ENCODE assay signal across 9 mouse cellular contexts in the genomic region with DNA sequence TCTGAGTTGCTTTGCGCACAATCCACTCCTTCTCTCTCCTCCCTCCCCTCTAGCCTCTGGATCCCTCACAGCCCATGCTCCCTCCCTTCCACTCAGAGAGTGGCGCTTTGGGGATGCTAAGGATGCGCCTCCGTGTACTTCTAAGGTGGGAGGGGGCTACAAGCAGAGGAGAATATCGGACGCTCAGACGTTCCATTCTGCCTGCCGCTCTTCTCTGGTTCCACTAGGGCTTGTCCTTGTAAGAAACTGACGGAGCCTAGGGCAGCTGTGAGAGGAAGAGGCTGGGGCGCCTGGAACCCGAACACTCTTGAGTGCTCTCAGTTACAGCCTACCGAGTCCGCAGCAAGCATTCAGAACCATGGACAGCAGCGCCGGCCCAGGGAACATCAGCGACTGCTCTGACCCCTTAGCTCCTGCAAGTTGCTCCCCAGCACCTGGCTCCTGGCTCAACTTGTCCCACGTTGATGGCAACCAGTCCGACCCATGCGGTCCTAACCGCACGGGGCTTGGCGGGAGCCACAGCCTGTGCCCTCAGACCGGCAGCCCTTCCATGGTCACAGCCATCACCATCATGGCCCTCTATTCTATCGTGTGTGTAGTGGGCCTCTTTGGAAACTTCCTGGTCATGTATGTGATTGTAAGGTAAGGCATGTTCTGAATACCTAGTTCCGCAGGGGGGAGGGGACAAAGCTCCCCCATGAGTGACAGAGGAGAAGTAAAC. TPM values are rescaled to one million over a fixed set of nuclear protein-coding genes. Genes with fewer than 3 reads are reported as not detected.
A peak's percentile ranks its signal among the peaks of the same experiment; 100 is the strongest.
DNase-seq lines count a peak whose midpoint lies in the region; ATAC-seq and TF ChIP-seq lines count a peak whose summit lies in the region.
"Had no signal": no experiment of that assay in that cellular context is flagged by ENCODE, and none has a peak within 500 bp of the region (broad histone marks: within the 10 kb centered on the region; RNA-seq: fewer than 3 reads in every experiment).

No protein-coding gene starts in this region.

- H3K4me1 ChIP-seq in lung, embryonic 14.5 days (ENCODE audit: insufficient read depth) = no peaks in the 10 kb centered on the region
- no peaks in the 10 kb centered on the region for H3K4me1 ChIP-seq in forebrain, postnatal 0 days (ENCODE audit: insufficient read depth)
- no peaks in the 10 kb centered on the region for H3K4me1 ChIP-seq in kidney, embryonic 14.5 days (ENCODE audit: control insufficient read depth, insufficient read depth, low read length)
- H3K4me1 ChIP-seq in midbrain, embryonic 10.5 days = peaks cover 8% of the 10 kb centered on the region; the same call in 1 of the 2 replicates

- H3K9ac ChIP-seq in lung, embryonic 14.5 days = no peak overlapping the region
- peak overlapping the region; percentile 47 for H3K9ac ChIP-seq in forebrain, postnatal 0 days
- no peak overlapping the region for H3K9ac ChIP-seq in kidney, embryonic 14.5 days (ENCODE audit: low read depth, low read length)

- peak; percentile 86 for DNase-seq in lung, embryonic 14.5 days
- no peak for DNase-seq in lung, postnatal 25 days (ENCODE audit: low spot score)
- peak; percentile 68 for DNase-seq in adrenal gland, postnatal 14 days
- DNase-seq in forebrain, postnatal 0 days = peak; percentile 53
- peak; percentile 70 for DNase-seq in midbrain, embryonic 10.5 days (ENCODE audit: low spot score)
- peak; percentile 28 for DNase-seq in right cerebral cortex, postnatal 4 days
- DNase-seq in gastrocnemius, adult 8-10 months (ENCODE audit: low spot score in 2 of 2) = no peak

- TF ChIP-seq CTCF in lung, embryonic 14.5 days (IDR thresholded peaks at IDR 0.05; ENCODE audit: low read depth) = no peak
- TF ChIP-seq CTCF in forebrain, postnatal 0 days (IDR thresholded peaks at IDR 0.05; ENCODE audit: low read depth) = peak; percentile 22; the same call in 1 of the 2 replicates

- H3K36me3 ChIP-seq in lung, embryonic 14.5 days (ENCODE audit: insufficient read depth) = no peaks in the 10 kb centered on the region
- no peaks in the 10 kb centered on the region for H3K36me3 ChIP-seq in forebrain, postnatal 0 days (ENCODE audit: insufficient read depth)
- H3K36me3 ChIP-seq in kidney, embryonic 14.5 days (ENCODE audit: control insufficient read depth, insufficient read depth, low read length) = no peaks in the 10 kb centered on the region
- H3K36me3 ChIP-seq in midbrain, embryonic 10.5 days = no peaks in the 10 kb centered on the region

- H3K27me3 ChIP-seq in lung, embryonic 14.5 days (ENCODE audit: insufficient read depth, low read length) = no peaks in the 10 kb centered on the region
- 0 out of 2 replicates have a peak, but pooled peaks cover 3% of the 10 kb centered on the region for H3K27me3 ChIP-seq in forebrain, postnatal 0 days (ENCODE audit: insufficient read depth, low read length)
- no peaks in the 10 kb centered on the region for H3K27me3 ChIP-seq in kidney, embryonic 14.5 days (ENCODE audit: control insufficient read depth, insufficient read depth, low read length)
- no peaks in the 10 kb centered on the region for H3K27me3 ChIP-seq in midbrain, embryonic 10.5 days (ENCODE audit: low read depth, poor library complexity, severe bottlenecking)

- no peak overlapping the region for H3K4me2 ChIP-seq in lung, embryonic 14.5 days
- H3K4me2 ChIP-seq in forebrain, postnatal 0 days (ENCODE audit: low read depth) = peak overlapping the region; percentile 54
- no peak overlapping the region for H3K4me2 ChIP-seq in kidney, embryonic 14.5 days (replicated peaks; ENCODE audit: low read depth, low read length)

- H3K4me3 ChIP-seq in lung, embryonic 14.5 days (ENCODE audit: low read depth, low read length) = no peak overlapping the region
- H3K4me3 ChIP-seq in forebrain, postnatal 0 days (ENCODE audit: low read depth, low read length) = peak overlapping the region; percentile 41
- H3K4me3 ChIP-seq in kidney, embryonic 14.5 days (ENCODE audit: low read length) = no peak overlapping the region
- H3K4me3 ChIP-seq in midbrain, embryonic 10.5 days = peak overlapping the region; percentile 45

- no peaks in the 10 kb centered on the region for H3K9me3 ChIP-seq in lung, embryonic 14.5 days (ENCODE audit: low read depth, low read length)
- H3K9me3 ChIP-seq in forebrain, postnatal 0 days (ENCODE audit: low read length) = no peaks in the 10 kb centered on the region
- H3K9me3 ChIP-seq in kidney, embryonic 14.5 days (ENCODE audit: control insufficient read depth, low read length) = no peaks in the 10 kb centered on the region
- no peaks in the 10 kb centered on the region for H3K9me3 ChIP-seq in midbrain, embryonic 10.5 days (replicated peaks)

- peak; percentile 79; the same call in 1 of the 2 replicates for ATAC-seq in lung, embryonic 14.5 days (ENCODE audit: insufficient read depth)
- ATAC-seq in forebrain, postnatal 0 days = peak; percentile 87
- peak; percentile 90; the same call in 1 of the 2 replicates for ATAC-seq in kidney, embryonic 14.5 days (ENCODE audit: low FRiP score, low TSS enrichment)

- no peak overlapping the region for H3K27ac ChIP-seq in lung, embryonic 14.5 days (ENCODE audit: low read depth)
- H3K27ac ChIP-seq in forebrain, postnatal 0 days (ENCODE audit: low read depth, low read length) = no peak overlapping the region; the same call in 1 of the 2 replicates
- H3K27ac ChIP-seq in kidney, embryonic 14.5 days (ENCODE audit: low read depth, low read length) = no peak overlapping the region
- H3K27ac ChIP-seq in midbrain, embryonic 10.5 days (replicated peaks) = no peak overlapping the region

- 4% methylated on average over 25 of the region's 25 CpGs for whole genome bisulfite sequencing in lung, embryonic 14.5 days
- 6% methylated on average over 25 of the region's 25 CpGs for WGBS in forebrain, postnatal 0 days
- WGBS in kidney, embryonic 14.5 days = 4% methylated on average over 25 of the region's 25 CpGs
- 4% methylated on average over 25 of the region's 25 CpGs for WGBS in midbrain, embryonic 10.5 days

RNA-seq across cellular contexts. Expression of gene Gm10945, which starts 27.1 kb away (rescaled TPM):
- polyA plus RNA-seq in lung, embryonic 14.5 days (2014; fragmentation: Nextera tagmentation; extraction: Ambion mirVana) = not detected in 2 replicates
- total RNA-seq in adrenal gland, postnatal 14 days (2021) = not detected in 2 replicates
- total RNA-seq in forebrain, postnatal 0 days (2014; rRNA removed) = not detected in 2 replicates
- not detected in 2 replicates for polyA plus RNA-seq in forebrain, postnatal 0 days (2015; fragmentation: Nextera tagmentation; extraction: Ambion mirVana)
- polyA plus RNA-seq in kidney, embryonic 14.5 days (2014; fragmentation: Nextera tagmentation; extraction: Ambion mirVana) = not detected in 2 replicates
- polyA plus RNA-seq in midbrain, embryonic 10.5 days (2016; fragmentation: Nextera tagmentation; extraction: Ambion mirVana) = not detected in 2 replicates
- total RNA-seq in gastrocnemius, adult 8-10 months (2022) = not detected
- total RNA-seq: neutrophil, adult 5-6 weeks had no signal

RNA-seq across cellular contexts. Expression of gene Oprm1, which starts 30.4 kb away (rescaled TPM):
- polyA plus RNA-seq in lung, embryonic 14.5 days (2014; fragmentation: Nextera tagmentation; extraction: Ambion mirVana) = not detected in 2 replicates
- total RNA-seq in adrenal gland, postnatal 14 days (2021) = 1.0 TPM in 1 of 2 replicates, not detected in the other
- total RNA-seq in forebrain, postnatal 0 days (2014; rRNA removed) = 10.4 and 12.3 TPM in 2 replicates
- 0.78 and 2.4 TPM in 2 replicates for polyA plus RNA-seq in forebrain, postnatal 0 days (2015; fragmentation: Nextera tagmentation; extraction: Ambion mirVana)
- 0.09 and 0.14 TPM in 2 replicates for polyA plus RNA-seq in kidney, embryonic 14.5 days (2014; fragmentation: Nextera tagmentation; extraction: Ambion mirVana)
- 0.06 and 0.15 TPM in 2 replicates for polyA plus RNA-seq in midbrain, embryonic 10.5 days (2016; fragmentation: Nextera tagmentation; extraction: Ambion mirVana)
- not detected for total RNA-seq in gastrocnemius, adult 8-10 months (2022)
- total RNA-seq: neutrophil, adult 5-6 weeks had no signal

Comparison
In these comparisons a context has a peak if more than half of its experiments do, and no peak if none do; other contexts are left out.
1. DNase-seq: peak in lung, embryonic 14.5 days (single experiment), adrenal gland, postnatal 14 days (single experiment), forebrain, postnatal 0 days (single experiment), midbrain, embryonic 10.5 days (single experiment) and right cerebral cortex, postnatal 4 days (single experiment); none in lung, postnatal 25 days (single experiment) and gastrocnemius, adult 8-10 months (0 of 2).
2. H3K4me3 ChIP-seq: peak in forebrain, postnatal 0 days (single experiment) and midbrain, embryonic 10.5 days (single experiment); none in lung, embryonic 14.5 days (single experiment) and kidney, embryonic 14.5 days (single experiment).
3. Peak in every context shown above with its lines, with median percentiles within 50 percentile points of each other: ATAC-seq.